Mouse (Mus musculus): ENCODE data around the gene Rab4a. TPM values are rescaled to one million over a fixed set of nuclear protein-coding genes. Genes with fewer than 3 reads are reported as not detected.

The Rab4a gene
- total RNA-seq, 2 experiments from 2014 or later = 45.1 to 50.6 TPM

- DNase-seq (ENCODE audit: low spot score in 2 of 2) = no peak
Measured at GRCm38 (mm10) chr8:123787254-123787897, 18.4 kb upstream of the Rab4a start.

- DNase-seq (ENCODE audit: low spot score in 2 of 2) = no peak
Measured at GRCm38 (mm10) chr8:123788416-123789170, 17.2 kb upstream of the Rab4a start.

- no peak for DNase-seq (ENCODE audit: low spot score in 2 of 2)
Measured at GRCm38 (mm10) chr8:123789461-123789860, 16.3 kb upstream of the Rab4a start.

- peak; percentile 89 to 95 for DNase-seq (ENCODE audit: low spot score in 2 of 2)
Measured at GRCm38 (mm10) chr8:123789970-123790369, 15.8 kb upstream of the Rab4a start.

- no peak for DNase-seq (ENCODE audit: low spot score in 2 of 2)
Measured at GRCm38 (mm10) chr8:123791101-123791844, 14.5 kb upstream of the Rab4a start.

GRCm38 (mm10) chr8:123791845-123792225, 13.9 kb upstream of the Rab4a start:
- no peak for DNase-seq (ENCODE audit: low spot score in 2 of 2)

- DNase-seq (ENCODE audit: low spot score in 2 of 2) = no peak
Measured at GRCm38 (mm10) chr8:123793900-123794299, 11.9 kb upstream of the Rab4a start.

- DNase-seq (ENCODE audit: low spot score in 2 of 2) = no peak
Measured at GRCm38 (mm10) chr8:123794766-123795165, 11.0 kb upstream of the Rab4a start.

- no peak for DNase-seq (ENCODE audit: low spot score in 2 of 2)
Measured at GRCm38 (mm10) chr8:123796758-123797157, 9.0 kb upstream of the Rab4a start.

GRCm38 (mm10) chr8:123797928-123798327, 7.9 kb upstream of the Rab4a start:
- DNase-seq (ENCODE audit: low spot score in 2 of 2) = no peak

- DNase-seq (ENCODE audit: low spot score in 2 of 2) = no peak
Measured at GRCm38 (mm10) chr8:123799434-123799833, 6.4 kb upstream of the Rab4a start.

- DNase-seq (ENCODE audit: low spot score in 2 of 2) = no peak
Measured at GRCm38 (mm10) chr8:123799885-123800284, 5.9 kb upstream of the Rab4a start.

- DNase-seq (ENCODE audit: low spot score in 2 of 2) = no peak
Measured at GRCm38 (mm10) chr8:123800867-123801266, 4.9 kb upstream of the Rab4a start.

GRCm38 (mm10) chr8:123801538-123801937, 4.2 kb upstream of the Rab4a start:
- no peak for DNase-seq (ENCODE audit: low spot score in 2 of 2)

- DNase-seq (ENCODE audit: low spot score in 2 of 2) = no peak
Measured at GRCm38 (mm10) chr8:123803639-123804038, 2.1 kb upstream of the Rab4a start.

- DNase-seq (ENCODE audit: low spot score in 2 of 2) = no peak
Measured at GRCm38 (mm10) chr8:123804586-123804985, 1.2 kb upstream of the Rab4a start.

GRCm38 (mm10) chr8:123805209-123805717, 522 bp upstream of the Rab4a start:
- DNase-seq (ENCODE audit: low spot score in 2 of 2) = no peak

GRCm38 (mm10) chr8:123806374-123806935, 670 bp downstream of the Rab4a start:
- no peak for DNase-seq (ENCODE audit: low spot score in 2 of 2)

- no peak for DNase-seq (ENCODE audit: low spot score in 2 of 2)
Measured at GRCm38 (mm10) chr8:123807024-123807431, 1.2 kb downstream of the Rab4a start.

GRCm38 (mm10) chr8:123807852-123808573, 2.2 kb downstream of the Rab4a start:
- no peak for DNase-seq (ENCODE audit: low spot score in 2 of 2)

GRCm38 (mm10) chr8:123808671-123809070, 2.9 kb downstream of the Rab4a start:
- DNase-seq (ENCODE audit: low spot score in 2 of 2) = no peak

Data from left cerebral cortex, adult 18-20 months (tissue).